Mouse (Mus musculus) gastrocnemius, postnatal 4 days (tissue): ENCODE results near the gene Gm20458. TPM values are rescaled to one million over a fixed set of nuclear protein-coding genes. Genes with fewer than 3 reads are reported as not detected.

Experiments used
- DNase-seq, 2 experiments: peaks; one replicate each; pipeline ENCODE4 v3.0.0; 2021 to 2022; ENCODE audit warnings: low spot score in 2 of 2, mixed read lengths in 2 of 2
- total RNA-seq, 2 experiments: library from RNA; stranded (reverse); gene quantifications; 2 replicates each; pipeline ENCODE4 v1.2.3; 2021

Gm20458 gene
- total RNA-seq, 2 experiments from 2014 or later: 0.96 to 1.9 TPM

GRCm38 (mm10) chr2:164496847-164497690 lies 36.3 kb downstream of the Gm20458 start, which contains the start of gene Pigt:
Gene Pigt, plus strand, starts transcription at chr2:164497520.
- peak; percentile 67 to 85 for DNase-seq

GRCm38 (mm10) chr2:164497691-164498268 lies 37.0 kb downstream of the Gm20458 start:
- DNase-seq: no peak

- DNase-seq: no peak
Observed at GRCm38 (mm10) chr2:164499317-164499716, 38.5 kb downstream of the Gm20458 start.

GRCm38 (mm10) chr2:164500511-164500910 lies 39.7 kb downstream of the Gm20458 start:
- DNase-seq: no peak

- no peak for DNase-seq
Observed at GRCm38 (mm10) chr2:164504919-164505318, 44.2 kb downstream of the Gm20458 start.

GRCm38 (mm10) chr2:164505619-164506347 lies 45.0 kb downstream of the Gm20458 start:
- DNase-seq: no peak

- DNase-seq: no peak
Observed at GRCm38 (mm10) chr2:164507811-164508210, 47.0 kb downstream of the Gm20458 start.

- DNase-seq: no peak
Observed at GRCm38 (mm10) chr2:164510621-164511190, 49.9 kb downstream of the Gm20458 start.

- DNase-seq: no peak
Observed at GRCm38 (mm10) chr2:164512121-164512909, 51.5 kb downstream of the Gm20458 start.

GRCm38 (mm10) chr2:164513389-164513788 lies 52.6 kb downstream of the Gm20458 start:
- DNase-seq: no peak

GRCm38 (mm10) chr2:164514916-164515315 lies 54.1 kb downstream of the Gm20458 start:
- DNase-seq: no peak

GRCm38 (mm10) chr2:164515897-164516296 lies 55.1 kb downstream of the Gm20458 start:
- no peak for DNase-seq

- DNase-seq: no peak
Observed at GRCm38 (mm10) chr2:164516592-164516991, 55.8 kb downstream of the Gm20458 start.

GRCm38 (mm10) chr2:164517485-164518221 lies 56.9 kb downstream of the Gm20458 start:
- DNase-seq: peak; percentile 33 to 45

- no peak for DNase-seq
Observed at GRCm38 (mm10) chr2:164518266-164519170, 57.8 kb downstream of the Gm20458 start.

GRCm38 (mm10) chr2:164519171-164519526 lies 58.4 kb downstream of the Gm20458 start:
- no peak for DNase-seq

- no peak for DNase-seq
Observed at GRCm38 (mm10) chr2:164520782-164521181, 60.0 kb downstream of the Gm20458 start.

- DNase-seq: no peak
Observed at GRCm38 (mm10) chr2:164521841-164522240, 61.1 kb downstream of the Gm20458 start.

- DNase-seq: no peak
Observed at GRCm38 (mm10) chr2:164522280-164522679, 61.5 kb downstream of the Gm20458 start.
